Mouse (Mus musculus) megakaryocyte, embryonic 14.5 days (primary cell): ENCODE measurements around the gene Orai2. TPM values are rescaled to one million over a fixed set of nuclear protein-coding genes. Genes with fewer than 3 reads are reported as not detected.
A peak's percentile ranks its signal among the peaks of the same experiment; 100 is the strongest.
"Not testable (repeated sequence)": the region's sequence is repeated elsewhere in the genome, so short reads cannot be mapped to it uniquely, and the experiment has no call there.

Experiments used
- H3K27me3 ChIP-seq: replicated peaks from 2 replicates; pipeline ENCODE3; 2012; ENCODE audit warnings: inconsistent platforms
- H3K36me3 ChIP-seq: replicated peaks from 2 replicates; pipeline ENCODE3; 2012; ENCODE audit warnings: low read length, inconsistent platforms, mixed read lengths
- H3K4me1 ChIP-seq: 2 replicates; pipeline ENCODE4 v1.6.1; 2012; ENCODE audit warnings: inconsistent platforms
- H3K4me3 ChIP-seq: replicated peaks from 2 replicates; pipeline ENCODE3; 2012; ENCODE audit warnings: moderate library complexity, mild to moderate bottlenecking, inconsistent platforms
- H3K9me3 ChIP-seq: 2 replicates; pipeline ENCODE4 v1.6.1; 2012; ENCODE audit warnings: inconsistent platforms
- FLI1 ChIP-seq: IDR thresholded peaks from 2 replicates; pipeline ENCODE4 v1.6.1; 2012; ENCODE audit warnings: low read length, inconsistent platforms, mixed read lengths
- GATA1 ChIP-seq: IDR thresholded peaks from 3 replicates; pipeline ENCODE4 v1.6.1; 2012; ENCODE audit warnings: mixed read lengths, low read length, inconsistent platforms, borderline replicate concordance
- polyA plus RNA-seq: library from polyadenylated mRNA; stranded (reverse); fragments of >175 nt; gene quantifications from 2 replicates; pipeline ENCODE4 v1.2.3, GENCODE M21; 2012; ENCODE audit warnings: low replicate concordance; ENCODE audit not compliant: insufficient read depth

The Orai2 gene
- polyA plus RNA-seq, 1 experiment, result 25.7 TPM

- peaks cover 69% of the 10 kb centered on the region for H3K36me3 ChIP-seq
- peak overlapping the region; percentile 72 for H3K4me3 ChIP-seq
- H3K4me1 ChIP-seq, result peaks cover 53% of the 10 kb centered on the region
These were observed 32.7 kb downstream of the Orai2 start for GRCm38 (mm10) chr5:136137658-136138274.

GRCm38 (mm10) chr5:136136292-136136990 is 34.1 kb downstream of the Orai2 start:
- Histone ChIP-seq H3K36me3 (peaks cover 69% of the 10 kb centered on the region), H3K4me3 (peak overlapping the region; percentile 95), H3K4me1 (peaks cover 58% of the 10 kb centered on the region), H3K9me3 (no peaks in the 10 kb centered on the region), H3K27me3 (no peaks in the 10 kb centered on the region)
- no peak for TF ChIP-seq FLI1
- no peak for TF ChIP-seq GATA1

More at GRCm38 (mm10) chr5:136137658-136138274, 32.7 kb downstream of the Orai2 start:
- Histone ChIP-seq H3K27me3 (no peaks in the 10 kb centered on the region), H3K9me3 (no peaks in the 10 kb centered on the region)
- TF ChIP-seq FLI1, result no peak
- TF ChIP-seq GATA1, result no peak

- Histone ChIP-seq H3K27me3 (no peaks in the 10 kb centered on the region), H3K4me3 (peak within 1 kb of the TSS; percentile 95), H3K4me1 (peaks cover 65% of the 10 kb centered on the region), H3K36me3 (peaks cover 68% of the 10 kb centered on the region), H3K9me3 (no peaks in the 10 kb centered on the region)
- TF ChIP-seq FLI1, result 0 out of 2 replicates have a peak, but pooled peaks have one; percentile 36
- TF ChIP-seq GATA1, result no peak
These were observed 34.8 kb downstream of the Orai2 start, which contains the start of the genes Lrwd1 and Alkbh4 for GRCm38 (mm10) chr5:136135571-136136291. TSS of gene Lrwd1 (minus strand) at chr5:136136074. TSS of gene Alkbh4 (plus strand) at chr5:136136146.

- Histone ChIP-seq H3K4me3 (no peak overlapping the region), H3K4me1 (peaks cover 24% of the 10 kb centered on the region), H3K9me3 (no peaks in the 10 kb centered on the region), H3K27me3 (no peaks in the 10 kb centered on the region), H3K36me3 (peaks cover 88% of the 10 kb centered on the region)
- TF ChIP-seq GATA1 (no peak), FLI1 (no peak)
These were observed 48.3 kb downstream of the Orai2 start for GRCm38 (mm10) chr5:136122165-136122564.

GRCm38 (mm10) chr5:136116784-136117112 is 53.8 kb downstream of the Orai2 start:
- Histone ChIP-seq H3K27me3 (no peaks in the 10 kb centered on the region), H3K9me3 (no peaks in the 10 kb centered on the region), H3K4me3 (peak overlapping the region; percentile 95), H3K4me1 (peaks cover 42% of the 10 kb centered on the region), H3K36me3 (peaks cover 34% of the 10 kb centered on the region)
- TF ChIP-seq GATA1 (no peak), FLI1 (no peak)

GRCm38 (mm10) chr5:136115891-136116783 is 54.4 kb downstream of the Orai2 start, which contains the start of gene Polr2j:
TSS of gene Polr2j (plus strand) at chr5:136116631.
- Histone ChIP-seq H3K4me3 (peak within 1 kb of the TSS; percentile 95), H3K36me3 (peaks cover 28% of the 10 kb centered on the region), H3K27me3 (no peaks in the 10 kb centered on the region), H3K9me3 (no peaks in the 10 kb centered on the region), H3K4me1 (peaks cover 42% of the 10 kb centered on the region)
- TF ChIP-seq GATA1 (no peak), FLI1 (peak; percentile 60; the same call in 1 of the 2 replicates)

GRCm38 (mm10) chr5:136113546-136113945 is 57.0 kb downstream of the Orai2 start:
- not testable (repeated sequence) for H3K9me3 ChIP-seq, H3K27me3 ChIP-seq, H3K36me3 ChIP-seq, H3K4me3 ChIP-seq
- peaks cover 48% of the 10 kb centered on the region for H3K4me1 ChIP-seq

GRCm38 (mm10) chr5:136109042-136109441 is 61.5 kb downstream of the Orai2 start:
- peaks cover 6% of the 10 kb centered on the region for H3K36me3 ChIP-seq

GRCm38 (mm10) chr5:136108486-136108885 is 62.0 kb downstream of the Orai2 start:
- no peak overlapping the region for H3K4me3 ChIP-seq
- H3K9me3 ChIP-seq, result peaks cover 6% of the 10 kb centered on the region
- peaks cover 37% of the 10 kb centered on the region for H3K4me1 ChIP-seq
- H3K27me3 ChIP-seq, result peaks cover 5% of the 10 kb centered on the region
- peaks cover 10% of the 10 kb centered on the region for H3K36me3 ChIP-seq
- TF ChIP-seq GATA1 (no peak), FLI1 (no peak)

More at GRCm38 (mm10) chr5:136109042-136109441, 61.5 kb downstream of the Orai2 start:
- Histone ChIP-seq H3K4me3 (peak overlapping the region; percentile 69), H3K9me3 (peaks cover 6% of the 10 kb centered on the region), H3K4me1 (peaks cover 37% of the 10 kb centered on the region), H3K27me3 (peaks cover 5% of the 10 kb centered on the region)
- no peak for TF ChIP-seq GATA1
- TF ChIP-seq FLI1, result no peak
